In the genomic region with DNA sequence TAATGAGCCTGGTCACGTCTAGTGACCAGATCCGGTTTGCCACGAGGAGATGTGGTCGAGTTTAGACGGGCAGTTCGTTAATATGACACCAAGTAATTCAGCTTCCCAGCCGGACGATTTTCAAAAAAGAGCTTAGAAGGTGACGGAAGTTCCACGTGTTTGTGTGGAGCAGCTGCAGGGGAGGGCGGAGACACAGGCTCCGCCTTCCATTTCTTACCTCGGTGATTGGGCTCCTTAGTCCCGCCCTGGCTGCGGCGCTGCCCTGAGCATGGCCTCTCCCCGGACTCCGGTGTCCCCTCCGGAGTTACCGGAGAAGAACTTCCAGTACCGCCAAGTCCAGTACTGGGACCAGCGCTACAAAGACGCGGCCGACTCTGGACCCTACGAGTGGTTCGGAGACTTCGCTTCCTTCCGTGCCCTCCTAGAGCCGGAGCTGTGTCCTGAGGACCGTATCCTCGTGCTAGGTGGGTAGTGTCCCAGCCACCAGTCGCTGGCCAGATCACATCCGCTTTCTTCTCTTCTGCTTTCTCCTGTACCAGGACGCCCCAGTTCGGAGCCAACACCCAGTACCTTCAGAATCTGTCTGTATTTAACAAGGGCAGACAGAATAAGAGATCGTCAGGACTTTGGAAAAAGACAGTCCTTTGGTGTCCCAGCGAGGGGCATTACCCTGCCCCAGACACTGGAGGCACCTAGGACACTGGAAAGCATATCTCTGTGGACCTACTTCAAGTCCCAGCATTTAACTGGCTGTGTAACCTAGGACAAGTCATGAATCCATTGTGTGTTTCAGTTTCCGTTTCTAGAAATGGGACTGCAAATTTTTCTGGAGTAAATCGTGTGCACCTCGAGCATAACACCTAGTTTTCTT, we compare ENCODE assay signal across 8 mouse cellular contexts. TPM values are rescaled to one million over a fixed set of nuclear protein-coding genes. Genes with fewer than 3 reads are reported as not detected.
DNase-seq lines count a peak whose midpoint lies in the region; ATAC-seq and TF ChIP-seq lines count a peak whose summit lies in the region.

A gene (plus strand): TSS at position 237 of the 871 bp plus-strand sequence.
A gene (plus strand): TSS at position 254 of the 871 bp plus-strand sequence.
A gene (minus strand): TSS at position 379 of the 871 bp plus-strand sequence.

- H3K4me3 ChIP-seq in cerebellum, adult 2 months (replicated peaks; ENCODE audit: insufficient read depth, low read depth, low read length): peak within 1 kb of the TSS; percentile 96
- peak within 1 kb of the TSS; percentile 54 for H3K4me3 ChIP-seq in forebrain, embryonic 16.5 days (replicated peaks; ENCODE audit: low read length)

- peak; percentile 98 for DNase-seq in MEL-GATA-1-ER (ENCODE audit: extremely low read depth, low read depth)
- peak; percentile 79 to 84 for DNase-seq in cerebellum, adult 2 months
- DNase-seq in heart, postnatal 4 days: peak; percentile 88
- DNase-seq in layer of hippocampus, adult 9-11 months: peak; percentile 86
- DNase-seq in lung, postnatal 10 days: peak; percentile 94
- peak; percentile 71 for DNase-seq in ovary, postnatal 14 days (ENCODE audit: low spot score)
- peak; percentile 70 to 73 for DNase-seq in thymus, postnatal 10 days (ENCODE audit: low spot score in 2 of 2)

- peaks cover 6% of the 10 kb centered on the region; the same call in 1 of the 2 replicates for H3K36me3 ChIP-seq in forebrain, embryonic 16.5 days (ENCODE audit: control insufficient read depth, insufficient read depth)

- peak within 1 kb of the TSS; percentile 99 for H3K4me2 ChIP-seq in forebrain, embryonic 16.5 days (ENCODE audit: low read length)

- WGBS in cerebellum, adult 2 months: 1% methylated on average over 41 of the region's 41 CpGs
- 1% methylated on average over 41 of the region's 41 CpGs for WGBS in forebrain, embryonic 16.5 days

- H3K9ac ChIP-seq in forebrain, embryonic 16.5 days (replicated peaks; ENCODE audit: low read depth, low read length): peak within 1 kb of the TSS; percentile 71

- no peaks in the 10 kb centered on the region for H3K4me1 ChIP-seq in cerebellum, adult 2 months (ENCODE audit: control insufficient read depth, insufficient read depth, low read length)
- H3K4me1 ChIP-seq in forebrain, embryonic 16.5 days (replicated peaks; ENCODE audit: control insufficient read depth, insufficient read depth, low read length): peaks cover 17% of the 10 kb centered on the region

- TF ChIP-seq POLR2A in cerebellum, adult 2 months (IDR thresholded peaks at IDR 0.05; ENCODE audit: borderline replicate concordance, insufficient read depth, low read length): 0 out of 2 replicates have a peak, but pooled peaks have one; percentile 9

- H3K27ac ChIP-seq in cerebellum, adult 2 months (ENCODE audit: insufficient read depth, low read length): peak within 1 kb of the TSS; percentile 55
- H3K27ac ChIP-seq in forebrain, embryonic 16.5 days (ENCODE audit: low read length): peak within 1 kb of the TSS; percentile 69

- no peak for TF ChIP-seq CTCF in cerebellum, adult 2 months (IDR thresholded peaks at IDR 0.05; ENCODE audit: borderline replicate concordance, insufficient read depth, low read depth, low read length)

- no peaks in the 10 kb centered on the region for H3K9me3 ChIP-seq in forebrain, embryonic 16.5 days (ENCODE audit: control insufficient read depth, low read length)

- no peaks in the 10 kb centered on the region for H3K27me3 ChIP-seq in cerebellum, adult 2 months (ENCODE audit: control insufficient read depth, insufficient read depth, low read length)
- H3K27me3 ChIP-seq in forebrain, embryonic 16.5 days (replicated peaks; ENCODE audit: control insufficient read depth, insufficient read depth, low read length): no peaks in the 10 kb centered on the region

- ATAC-seq in forebrain, embryonic 16.5 days: peak; percentile 95

RNA-seq across cellular contexts. Expression of the first gene that starts in this region (rescaled TPM):
- 2.1 and 2.2 TPM in 2 replicates for polyA plus RNA-seq in cerebellum, adult 2 months (2012; rRNA removed)
- polyA plus RNA-seq in forebrain, embryonic 16.5 days (2015; fragmentation: Nextera tagmentation; extraction: Ambion mirVana): 15.4 and 16.4 TPM in 2 replicates
- 1 to 10 TPM; 5.2 to 5.4 TPM for total RNA-seq in heart, postnatal 4 days (2021)

RNA-seq across cellular contexts. Expression of the second gene that starts in this region (rescaled TPM):
- not detected in 2 replicates for polyA plus RNA-seq in cerebellum, adult 2 months (2012; rRNA removed)
- polyA plus RNA-seq in forebrain, embryonic 16.5 days (2015; fragmentation: Nextera tagmentation; extraction: Ambion mirVana): not detected in 2 replicates
- total RNA-seq in heart, postnatal 4 days (2021): not detected

RNA-seq across cellular contexts. Expression of the third gene that starts in this region (rescaled TPM):
- polyA plus RNA-seq in cerebellum, adult 2 months (2012; rRNA removed): 23.5 and 25.6 TPM in 2 replicates
- 30.9 and 34.0 TPM in 2 replicates for polyA plus RNA-seq in forebrain, embryonic 16.5 days (2015; fragmentation: Nextera tagmentation; extraction: Ambion mirVana)
- 10 to 100 TPM; 13.6 to 14.6 TPM for total RNA-seq in heart, postnatal 4 days (2021)

Comparison
In these comparisons a context has a peak if more than half of its experiments do, and no peak if none do; other contexts are left out.
1. Peak in every context shown above with its lines: DNase-seq, ATAC-seq, H3K4me3 ChIP-seq and H3K27ac ChIP-seq.